26 mouse cellular contexts compared by ENCODE assay signal in genomic region chr17:84238174-84238573, GRCm38 (mm10). TPM values are rescaled to one million over a fixed set of nuclear protein-coding genes. Genes with fewer than 3 reads are reported as not detected.
DNase-seq lines count a peak whose midpoint lies in the region; ATAC-seq and TF ChIP-seq lines count a peak whose summit lies in the region.
"Had no signal": no experiment of that assay in that cellular context is flagged by ENCODE, and none has a peak within 500 bp of the region (broad histone marks: within the 10 kb centered on the region; RNA-seq: fewer than 3 reads in every experiment).

No protein-coding gene starts in this region.

- intact Hi-C loops in heart, postnatal 14 days (cut with DNase I) = no loop called here

- peaks cover 19% of the 10 kb centered on the region for H3K4me1 ChIP-seq in heart, embryonic 15.5 days (replicated peaks)
- peaks cover 31% of the 10 kb centered on the region for H3K4me1 ChIP-seq in bone marrow macrophage, adult 2 months (ENCODE audit: control insufficient read depth, insufficient read depth, low read length)
- H3K4me1 ChIP-seq: embryonic facial prominence, embryonic 15.5 days; forebrain, embryonic 13.5 days had no signal

- 69% methylated on average over 1 of the region's 1 CpGs for WGBS in heart, embryonic 15.5 days

- no peak overlapping the region for H3K4me2 ChIP-seq in heart, embryonic 15.5 days
- H3K4me2 ChIP-seq: embryonic facial prominence, embryonic 15.5 days; forebrain, embryonic 13.5 days; hindbrain, embryonic 14.5 days; kidney, embryonic 15.5 days; limb, embryonic 13.5 days; midbrain, embryonic 11.5 days had no signal

- H3K27me3 ChIP-seq in heart, embryonic 15.5 days = no peaks in the 10 kb centered on the region
- H3K27me3 ChIP-seq: embryonic facial prominence, embryonic 15.5 days; forebrain, embryonic 13.5 days; kidney, embryonic 15.5 days; limb, embryonic 13.5 days had no signal

- H3K27ac ChIP-seq in heart, embryonic 15.5 days = peak overlapping the region; percentile 54; the same call in 1 of the 2 replicates
- H3K27ac ChIP-seq in bone marrow macrophage, adult 2 months (ENCODE audit: insufficient read depth, low read depth, low read length) = peak overlapping the region; percentile 34
- H3K27ac ChIP-seq: embryonic facial prominence, embryonic 10.5 days; embryonic facial prominence, embryonic 15.5 days; forebrain, embryonic 13.5 days; hindbrain, embryonic 14.5 days; limb, embryonic 13.5 days had no signal

- no peak for TF ChIP-seq POLR2A in bone marrow macrophage, adult 2 months (IDR thresholded peaks at IDR 0.05; ENCODE audit: borderline replicate concordance, low read depth, low read length)

- H3K4me3 ChIP-seq in heart, embryonic 15.5 days = no peak overlapping the region
- no peak overlapping the region for H3K4me3 ChIP-seq in bone marrow macrophage, adult 2 months (ENCODE audit: insufficient read depth, low read length)
- H3K4me3 ChIP-seq: embryonic facial prominence, embryonic 10.5 days; embryonic facial prominence, embryonic 15.5 days; forebrain, embryonic 13.5 days; kidney, embryonic 15.5 days; layer of hippocampus, adult 2 months; limb, embryonic 13.5 days had no signal

- H3K9me3 ChIP-seq in heart, embryonic 15.5 days (replicated peaks) = no peaks in the 10 kb centered on the region
- H3K9me3 ChIP-seq: embryonic facial prominence, embryonic 10.5 days; embryonic facial prominence, embryonic 15.5 days; forebrain, embryonic 13.5 days; kidney, embryonic 15.5 days; limb, embryonic 13.5 days had no signal

- TF ChIP-seq CTCF in bone marrow macrophage, adult 2 months (IDR thresholded peaks at IDR 0.05; ENCODE audit: low read depth, low read length) = no peak

- no peak for DNase-seq in heart, postnatal 14 days
- DNase-seq in lung, postnatal 25 days (ENCODE audit: low spot score) = peak; percentile 14
- no peak for DNase-seq in lung, postnatal 36 days
- DNase-seq in embryo, embryonic 11 days = no peak
- no peak for DNase-seq in cerebellum, postnatal 25 days
- DNase-seq: adrenal gland, postnatal 10 days; cerebellum, adult 11-12 months; cerebellum, adult 9-11 months; gastrocnemius, postnatal 10 days; kidney, adult 11 months; kidney, postnatal 36 days; lung, adult 18-20 months had no signal

- no peaks in the 10 kb centered on the region for H3K36me3 ChIP-seq in heart, embryonic 15.5 days
- H3K36me3 ChIP-seq: embryonic facial prominence, embryonic 15.5 days; kidney, embryonic 15.5 days had no signal

- H3K9ac ChIP-seq in heart, embryonic 15.5 days = no peak overlapping the region
- H3K9ac ChIP-seq: embryonic facial prominence, embryonic 15.5 days; forebrain, embryonic 13.5 days; hindbrain, embryonic 14.5 days; kidney, embryonic 15.5 days; limb, embryonic 13.5 days had no signal

- no peak for ATAC-seq in heart, embryonic 15.5 days (replicated peaks; ENCODE audit: insufficient number of reproducible peaks, insufficient read depth, low FRiP score, low read depth)
- ATAC-seq in megakaryocyte progenitor cell, adult 5-6 weeks (replicated peaks; ENCODE audit: poor library complexity) = peak; percentile 66
- ATAC-seq: forebrain, embryonic 13.5 days; inflammation-experienced regulatory T-cells, adult 6 months; lung, postnatal 0 days; midbrain, embryonic 16.5 days had no signal

RNA-seq across cellular contexts. Expression of gene Zfp36l2, which starts 50.4 kb away (rescaled TPM):
- 6.6 and 8.7 TPM in 2 replicates for polyA plus RNA-seq in heart, embryonic 15.5 days (2015; fragmentation: Nextera tagmentation; extraction: Ambion mirVana)
- total RNA-seq in heart, postnatal 14 days (2021) = 10 to 100 TPM; 30.3 to 33.3 TPM
- 317 and 318 TPM in 2 replicates for polyA plus RNA-seq in bone marrow macrophage, adult 2 months (2012; ENCODE audit: insufficient read depth, insufficient read length, missing spikeins)
- total RNA-seq in megakaryocyte progenitor cell, adult 5-6 weeks (2015) = 269 and 286 TPM in 2 replicates
- 98.9 and 112 TPM in 2 replicates for total RNA-seq in megakaryocyte progenitor cell, adult 5-6 weeks (2017)
